ENCODE assay signal across 28 mouse cellular contexts in genomic region chr11:75064266-75064665, GRCm38 (mm10).
"Had no signal": no experiment of that assay in that cellular context is flagged by ENCODE, and none has a peak within 500 bp of the region (broad histone marks: within the 10 kb centered on the region; RNA-seq: fewer than 3 reads in every experiment).

No protein-coding gene starts in this region.

- DNase-seq: left cerebral cortex, postnatal 4 days; liver; liver, embryonic 13.5 days; liver, postnatal 0 days; lung, adult 18-20 months; lung, adult 2 months; lung, embryonic 14.5 days; lung, postnatal 10 days; lung, postnatal 14 days; lung, postnatal 36 days; lung, postnatal 4 days; midbrain, embryonic 14.5 days had no signal

- H3K4me1 ChIP-seq: limb, embryonic 10.5 days; limb, embryonic 12.5 days; limb, embryonic 13.5 days; limb, embryonic 15.5 days; liver, embryonic 13.5 days; liver, embryonic 15.5 days; lung, embryonic 15.5 days; midbrain, embryonic 10.5 days; midbrain, embryonic 12.5 days; midbrain, embryonic 13.5 days; midbrain, embryonic 15.5 days; neural tube, embryonic 12.5 days had no signal

- H3K27ac ChIP-seq: limb, embryonic 10.5 days; limb, embryonic 12.5 days; limb, embryonic 15.5 days; liver, embryonic 12.5 days; liver, embryonic 13.5 days; liver, embryonic 14.5 days; liver, embryonic 15.5 days; lung, embryonic 15.5 days; macrophage; midbrain, embryonic 10.5 days; midbrain, embryonic 12.5 days; midbrain, embryonic 13.5 days; midbrain, embryonic 15.5 days; neural tube, embryonic 12.5 days had no signal

- H3K27me3 ChIP-seq: limb, embryonic 12.5 days; limb, embryonic 13.5 days; limb, embryonic 15.5 days; liver, embryonic 12.5 days; liver, embryonic 13.5 days; liver, embryonic 15.5 days; lung, embryonic 15.5 days; megakaryocyte, embryonic 14.5 days; midbrain, embryonic 12.5 days; midbrain, embryonic 13.5 days; midbrain, embryonic 15.5 days; neural tube, embryonic 12.5 days had no signal

- H3K9ac ChIP-seq: limb, embryonic 12.5 days; limb, embryonic 13.5 days; limb, embryonic 15.5 days; liver, embryonic 12.5 days; liver, embryonic 13.5 days; liver, embryonic 14.5 days; liver, embryonic 15.5 days; liver, postnatal 0 days; lung, embryonic 14.5 days; lung, embryonic 15.5 days; midbrain, embryonic 12.5 days; midbrain, embryonic 13.5 days; midbrain, embryonic 15.5 days; neural tube, embryonic 12.5 days had no signal

- H3K9me3 ChIP-seq: limb, embryonic 10.5 days; limb, embryonic 12.5 days; limb, embryonic 13.5 days; limb, embryonic 15.5 days; liver, embryonic 12.5 days; liver, embryonic 13.5 days; liver, embryonic 15.5 days; lung, embryonic 15.5 days; megakaryocyte, embryonic 14.5 days; midbrain, embryonic 10.5 days; midbrain, embryonic 12.5 days; midbrain, embryonic 13.5 days; midbrain, embryonic 15.5 days; neural tube, embryonic 12.5 days had no signal

- H3K36me3 ChIP-seq: limb, embryonic 13.5 days; limb, embryonic 15.5 days; liver, embryonic 12.5 days; liver, embryonic 13.5 days; liver, embryonic 15.5 days; lung, embryonic 15.5 days; midbrain, embryonic 12.5 days; midbrain, embryonic 15.5 days; neural tube, embryonic 12.5 days had no signal

- H3K4me3 ChIP-seq: limb, embryonic 10.5 days; limb, embryonic 12.5 days; limb, embryonic 13.5 days; limb, embryonic 15.5 days; liver, embryonic 12.5 days; liver, embryonic 13.5 days; liver, embryonic 15.5 days; lung, embryonic 15.5 days; megakaryocyte, embryonic 14.5 days; midbrain, embryonic 10.5 days; midbrain, embryonic 12.5 days; midbrain, embryonic 13.5 days; midbrain, embryonic 15.5 days; myocyte; neural tube, embryonic 12.5 days had no signal
